Mouse (Mus musculus) hindbrain, embryonic 14.5 days (tissue): ENCODE measurements around the gene Cfap54. TPM values are rescaled to one million over a fixed set of nuclear protein-coding genes. Genes with fewer than 3 reads are reported as not detected.

Experiments used
- ATAC-seq: fragments of 200-750 bp; cut with Nextera tagmentation; 2 replicates; pipeline ENCODE4 v1.8.0; 2017; ENCODE audit warnings: moderate number of reproducible peaks, mild to moderate bottlenecking, moderate TSS enrichment, moderate library complexity; ENCODE audit not compliant: low FRiP score
- DNase-seq: peaks from one replicate; pipeline ENCODE4 v3.0.0-alpha.2; 2015; ENCODE audit warnings: low spot score
- H3K27ac ChIP-seq: fragments of 300-500 bp; sonication (generic); 2 replicates; pipeline ENCODE4 v1.5.1; 2014; ENCODE audit warnings: mild to moderate bottlenecking, moderate library complexity
- H3K27me3 ChIP-seq: fragments of 300-500 bp; sonication (generic); 2 replicates; pipeline ENCODE4 v1.6.1; 2014; ENCODE audit warnings: mild to moderate bottlenecking, low read length, mixed read lengths; ENCODE audit not compliant: control insufficient read depth, insufficient read depth
- H3K36me3 ChIP-seq: fragments of 300-500 bp; sonication (generic); replicated peaks from 2 replicates; pipeline ENCODE4 v1.6.1; 2014; ENCODE audit not compliant: control insufficient read depth, insufficient read depth
- H3K4me1 ChIP-seq: fragments of 300-500 bp; sonication (generic); replicated peaks from 2 replicates; pipeline ENCODE4 v1.6.1; 2014; ENCODE audit warnings: antibody characterized with exemption, low read length, mixed read lengths; ENCODE audit not compliant: control insufficient read depth, insufficient read depth
- H3K4me2 ChIP-seq: fragments of 300-500 bp; sonication (generic); replicated peaks from 2 replicates; pipeline ENCODE4 v1.6.1; 2014; ENCODE audit warnings: mild to moderate bottlenecking, moderate library complexity
- H3K4me3 ChIP-seq: fragments of 300-500 bp; sonication (generic); replicated peaks from 2 replicates; pipeline ENCODE4 v1.5.1; 2014; ENCODE audit warnings: mild to moderate bottlenecking, low read length
- H3K9ac ChIP-seq: fragments of 300-500 bp; sonication (generic); 2 replicates; pipeline ENCODE4 v1.6.1; 2014
- H3K9me3 ChIP-seq: fragments of 300-500 bp; sonication (generic); 2 replicates; pipeline ENCODE4 v1.6.1; 2016; ENCODE audit warnings: low read length; ENCODE audit not compliant: control insufficient read depth
- WGBS: fragments of 180-500 bp; shearing (Covaris S2); extraction: QIAGEN DNeasy Blood & Tissue Kit; methylation state at CpG from one replicate; pipeline ENCODE4 v1.1.7; 2014; 5-methylcytosine and 5-hydroxymethylcytosine counted together
- polyA plus RNA-seq: library from polyadenylated mRNA; unstranded; fragments of >200 nt; fragmentation: Nextera tagmentation; extraction: Ambion mirVana; gene quantifications from 2 replicates; pipeline ENCODE4 v1.2.1, GENCODE M21; 2014

Cfap54 gene
- polyA plus RNA-seq, 1 experiment from 2014 or later: 3.6 TPM

GRCm38 (mm10) chr10:93103676-93104075 is 22.3 kb upstream of the Cfap54 start:
- DNase-seq: no peak
- H3K9me3 ChIP-seq: no peaks in the 10 kb centered on the region
- 76% methylated on average over 11 of the region's 11 CpGs for WGBS
- H3K4me3 ChIP-seq: no peak overlapping the region
- no peak overlapping the region for H3K9ac ChIP-seq
- H3K36me3 ChIP-seq: no peaks in the 10 kb centered on the region
- H3K27ac ChIP-seq: no peak overlapping the region
- no peak overlapping the region for H3K4me2 ChIP-seq
- no peaks in the 10 kb centered on the region for H3K27me3 ChIP-seq
- no peaks in the 10 kb centered on the region for H3K4me1 ChIP-seq
- no peak for ATAC-seq

GRCm38 (mm10) chr10:93102321-93102720 is 20.9 kb upstream of the Cfap54 start:
- Histone ChIP-seq H3K9ac (no peak overlapping the region), H3K36me3 (no peaks in the 10 kb centered on the region), H3K4me1 (no peaks in the 10 kb centered on the region), H3K4me3 (no peak overlapping the region), H3K27me3 (no peaks in the 10 kb centered on the region), H3K9me3 (peaks cover 2% of the 10 kb centered on the region; the same call in 1 of the 2 replicates), H3K27ac (no peak overlapping the region), H3K4me2 (no peak overlapping the region)
- WGBS: 74% methylated on average over 5 of the region's 5 CpGs
- ATAC-seq (no peak), DNase-seq (no peak)

DNA sequence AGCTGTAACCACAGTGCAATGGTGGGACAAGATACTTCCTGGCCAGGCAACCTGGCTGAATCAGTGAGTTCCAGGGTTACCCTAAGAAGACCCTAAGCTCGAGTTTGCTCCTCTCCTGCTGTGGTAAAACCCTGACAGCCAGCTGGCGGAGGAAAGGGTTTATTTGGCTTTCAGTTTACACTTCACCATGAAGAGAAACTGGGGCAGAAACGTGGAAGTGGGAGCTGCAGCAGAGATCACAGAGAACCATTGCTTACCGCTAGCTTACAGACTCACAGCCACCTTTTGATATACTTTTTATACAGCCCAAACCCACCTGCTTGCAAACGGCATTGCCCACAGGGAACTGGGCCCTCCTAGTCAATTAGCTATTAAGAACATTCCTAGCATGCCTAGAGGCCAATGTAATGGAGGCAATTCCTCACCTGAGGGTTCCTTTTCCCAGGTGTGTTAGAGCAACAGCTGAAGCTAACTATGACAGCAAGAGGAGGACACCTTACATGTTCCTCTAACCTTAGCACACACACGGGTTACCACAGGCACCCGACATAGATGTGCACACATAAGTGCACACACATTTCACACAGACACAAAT is 16.9 kb upstream of the Cfap54 start:
- no peak overlapping the region for H3K4me2 ChIP-seq
- no peak overlapping the region for H3K9ac ChIP-seq
- 71% methylated on average over 7 of the region's 7 CpGs for WGBS
- no peaks in the 10 kb centered on the region for H3K27me3 ChIP-seq
- no peaks in the 10 kb centered on the region for H3K4me1 ChIP-seq
- ATAC-seq (no peak), DNase-seq (no peak)
- H3K9me3 ChIP-seq: peaks cover 5% of the 10 kb centered on the region; the same call in 1 of the 2 replicates
- H3K27ac ChIP-seq: no peak overlapping the region
- no peaks in the 10 kb centered on the region for H3K36me3 ChIP-seq
- no peak overlapping the region for H3K4me3 ChIP-seq

- no peak for ATAC-seq
- Histone ChIP-seq H3K9ac (no peak overlapping the region), H3K27ac (no peak overlapping the region), H3K4me2 (no peak overlapping the region), H3K4me1 (no peaks in the 10 kb centered on the region), H3K4me3 (no peak overlapping the region), H3K36me3 (no peaks in the 10 kb centered on the region), H3K9me3 (peaks cover 5% of the 10 kb centered on the region; the same call in 1 of the 2 replicates), H3K27me3 (no peaks in the 10 kb centered on the region)
- WGBS: 93% methylated on average over 7 of the region's 7 CpGs
- no peak for DNase-seq
Measured at GRCm38 (mm10) chr10:93097439-93097838, 16.0 kb upstream of the Cfap54 start.

DNA sequence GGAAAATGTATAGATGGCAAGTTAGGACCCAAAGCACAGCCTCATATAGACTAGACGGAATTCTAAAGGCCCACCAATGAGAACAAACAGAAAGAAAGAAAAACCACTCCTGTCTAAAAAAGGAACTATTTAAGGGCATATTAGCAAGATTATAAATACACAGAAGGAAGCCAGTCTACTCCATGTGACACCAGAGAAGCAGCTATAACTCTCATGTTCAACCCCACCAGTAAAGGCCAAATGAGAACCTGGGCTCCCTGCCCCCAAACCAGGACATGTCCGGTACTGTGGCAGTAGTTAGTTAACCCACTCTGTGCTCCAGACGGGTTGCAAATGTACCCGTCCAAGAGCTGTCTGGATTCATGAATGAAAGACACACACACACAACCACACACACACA is 14.4 kb upstream of the Cfap54 start:
- H3K27me3 ChIP-seq: no peaks in the 10 kb centered on the region
- H3K4me1 ChIP-seq: no peaks in the 10 kb centered on the region
- DNase-seq (no peak), ATAC-seq (no peak)
- H3K27ac ChIP-seq: no peak overlapping the region
- WGBS: 84% methylated on average over 4 of the region's 4 CpGs
- H3K9me3 ChIP-seq: peaks cover 5% of the 10 kb centered on the region; the same call in 1 of the 2 replicates
- H3K4me2 ChIP-seq: no peak overlapping the region
- no peaks in the 10 kb centered on the region for H3K36me3 ChIP-seq
- H3K4me3 ChIP-seq: no peak overlapping the region
- H3K9ac ChIP-seq: no peak overlapping the region

GRCm38 (mm10) chr10:93094957-93095580 is 13.7 kb upstream of the Cfap54 start:
- peaks cover 5% of the 10 kb centered on the region; the same call in 1 of the 2 replicates for H3K9me3 ChIP-seq
- no peak for ATAC-seq
- no peak overlapping the region for H3K9ac ChIP-seq
- no peaks in the 10 kb centered on the region for H3K36me3 ChIP-seq
- 81% methylated on average over 7 of the region's 7 CpGs for WGBS
- no peak overlapping the region for H3K4me3 ChIP-seq
- H3K4me2 ChIP-seq: no peak overlapping the region
- no peak for DNase-seq
- no peaks in the 10 kb centered on the region for H3K4me1 ChIP-seq
- no peaks in the 10 kb centered on the region for H3K27me3 ChIP-seq
- no peak overlapping the region for H3K27ac ChIP-seq

DNA sequence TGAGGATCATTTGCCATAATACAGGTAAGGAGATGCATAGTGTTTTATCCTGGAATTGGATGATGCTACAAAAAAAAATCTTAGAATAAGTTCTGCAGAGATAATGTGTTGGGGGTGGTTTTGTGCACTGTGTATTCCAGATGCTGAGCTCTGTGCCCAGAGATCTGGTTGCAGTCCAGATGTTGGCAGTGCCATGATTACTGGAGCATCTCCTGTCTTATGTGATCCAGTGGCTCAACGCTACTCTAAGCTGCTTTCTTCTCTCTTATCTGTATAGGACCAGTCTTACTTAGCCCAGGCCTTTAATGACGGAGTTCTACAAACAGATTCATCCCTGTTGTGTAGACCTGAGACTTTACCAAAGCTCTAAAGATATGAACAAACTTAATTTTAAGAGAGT is 10.5 kb upstream of the Cfap54 start:
- WGBS: 93% methylated on average over 2 of the region's 2 CpGs
- no peak for ATAC-seq
- no peak overlapping the region for H3K4me3 ChIP-seq

DNA sequence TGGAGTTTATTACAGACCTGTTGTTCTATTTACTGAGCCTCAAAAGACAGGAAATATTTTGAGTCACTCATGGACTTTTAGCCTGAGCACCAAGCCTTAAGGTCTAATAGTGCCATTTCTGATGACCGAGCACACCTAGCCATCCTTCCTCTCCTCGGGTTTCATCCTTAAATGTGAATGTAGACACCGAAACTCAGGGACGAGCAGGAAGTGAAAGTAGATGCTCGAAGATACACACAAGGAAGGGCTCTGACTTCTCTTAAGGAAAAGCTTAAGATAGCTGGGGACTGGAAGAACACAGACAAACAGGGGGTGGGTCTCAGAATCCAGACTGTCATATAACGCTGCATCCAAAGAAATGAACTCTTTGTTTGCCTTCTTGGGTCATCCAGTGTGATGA is 8.8 kb upstream of the Cfap54 start:
- ATAC-seq (no peak), DNase-seq (no peak)
- H3K36me3 ChIP-seq: no peaks in the 10 kb centered on the region
- H3K4me2 ChIP-seq: no peak overlapping the region
- H3K27me3 ChIP-seq: no peaks in the 10 kb centered on the region
- 87% methylated on average over 6 of the region's 6 CpGs for WGBS
- H3K4me3 ChIP-seq: no peak overlapping the region
- no peak overlapping the region for H3K9ac ChIP-seq
- H3K4me1 ChIP-seq: no peaks in the 10 kb centered on the region
- no peaks in the 10 kb centered on the region for H3K9me3 ChIP-seq
- no peak overlapping the region for H3K27ac ChIP-seq

More for the DNA sequence above, 10.5 kb upstream of the Cfap54 start:
- no peak overlapping the region for H3K4me2 ChIP-seq
- no peak for DNase-seq
- no peak overlapping the region for H3K9ac ChIP-seq
- H3K27me3 ChIP-seq: no peaks in the 10 kb centered on the region
- no peaks in the 10 kb centered on the region for H3K9me3 ChIP-seq
- no peak overlapping the region for H3K27ac ChIP-seq
- no peaks in the 10 kb centered on the region for H3K4me1 ChIP-seq
- H3K36me3 ChIP-seq: no peaks in the 10 kb centered on the region

DNA sequence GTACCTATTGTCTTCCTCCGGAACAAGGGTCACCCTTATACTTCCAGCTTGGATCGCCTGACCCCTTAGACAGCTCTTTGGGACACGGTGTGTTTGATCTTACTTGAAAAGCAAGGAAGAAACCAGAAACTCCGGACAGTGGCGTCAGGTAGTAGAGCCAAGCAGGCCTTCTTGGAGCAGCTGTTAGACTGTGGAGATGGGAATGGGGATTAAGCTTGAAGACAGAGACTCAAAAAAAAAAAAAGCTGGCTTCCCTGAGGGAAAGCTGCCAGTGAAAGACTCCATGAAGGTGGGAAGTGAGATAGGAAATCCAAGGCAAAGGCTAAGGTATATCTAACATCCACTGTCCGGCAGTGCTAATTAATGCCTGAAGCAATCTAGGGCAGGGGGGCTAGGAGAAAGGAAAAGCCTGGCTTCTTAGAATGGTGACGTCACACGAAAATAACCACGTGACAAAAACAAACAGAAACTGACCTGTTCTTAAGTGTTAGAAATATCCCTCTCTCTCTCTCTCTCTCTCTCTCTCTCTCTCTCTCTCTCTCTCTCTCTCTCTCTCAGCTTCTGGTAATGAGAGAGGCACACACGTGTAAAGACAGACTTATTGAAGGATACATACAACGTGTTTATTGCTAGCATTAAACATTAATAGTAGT is 7.1 kb upstream of the Cfap54 start:
- no peak overlapping the region for H3K4me2 ChIP-seq
- peaks cover 7% of the 10 kb centered on the region; the same call in 1 of the 2 replicates for H3K4me1 ChIP-seq
- no peaks in the 10 kb centered on the region for H3K9me3 ChIP-seq
- ATAC-seq (no peak), DNase-seq (no peak)
- WGBS: 80% methylated on average over 11 of the region's 11 CpGs
- no peak overlapping the region for H3K4me3 ChIP-seq
- H3K27ac ChIP-seq: no peak overlapping the region
- H3K27me3 ChIP-seq: no peaks in the 10 kb centered on the region
- H3K9ac ChIP-seq: no peak overlapping the region
- H3K36me3 ChIP-seq: no peaks in the 10 kb centered on the region
